Mouse (Mus musculus) brain, adult 10 weeks (tissue): ENCODE measurements around the gene Scgb3a1. TPM values are rescaled to one million over a fixed set of nuclear protein-coding genes. Genes with fewer than 3 reads are reported as not detected.

ENCODE experiments used
- polyA plus RNA-seq: library from polyadenylated mRNA; stranded (reverse); fragments of 350-450 nt; fragmentation: Illumina TruSeq; extraction: RNeasy Lipid Tissue Mini Kit (QIAGEN cat#74804); gene quantifications from one replicate; pipeline ENCODE4 v1.2.3, GENCODE M21; 2015; ENCODE audit warnings: low read depth, low replicate concordance

Scgb3a1 gene
- polyA plus RNA-seq: not detected

DNA sequence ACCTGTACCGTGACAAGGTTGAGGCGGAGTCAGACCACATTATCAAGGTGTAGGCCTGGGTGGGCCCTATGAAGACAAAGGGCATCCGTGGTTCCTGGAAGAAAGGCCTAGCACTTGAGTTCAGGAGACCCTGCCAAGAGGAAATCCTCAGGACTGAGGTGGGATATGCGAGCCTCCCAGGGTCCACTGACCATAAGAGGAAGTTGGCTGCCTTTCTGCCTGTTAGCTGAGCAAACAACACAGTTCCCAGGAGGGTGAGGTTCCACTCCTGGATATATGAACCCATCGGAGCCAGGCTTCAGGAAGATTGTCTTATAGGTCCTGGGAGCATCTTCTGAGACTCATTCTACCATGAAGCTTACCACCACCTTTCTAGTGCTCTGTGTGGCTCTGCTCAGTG is at the start of gene Scgb3a1:
Gene Scgb3a1 (plus strand): TSS at position 301 of the 400 bp plus-strand sequence.

DNA sequence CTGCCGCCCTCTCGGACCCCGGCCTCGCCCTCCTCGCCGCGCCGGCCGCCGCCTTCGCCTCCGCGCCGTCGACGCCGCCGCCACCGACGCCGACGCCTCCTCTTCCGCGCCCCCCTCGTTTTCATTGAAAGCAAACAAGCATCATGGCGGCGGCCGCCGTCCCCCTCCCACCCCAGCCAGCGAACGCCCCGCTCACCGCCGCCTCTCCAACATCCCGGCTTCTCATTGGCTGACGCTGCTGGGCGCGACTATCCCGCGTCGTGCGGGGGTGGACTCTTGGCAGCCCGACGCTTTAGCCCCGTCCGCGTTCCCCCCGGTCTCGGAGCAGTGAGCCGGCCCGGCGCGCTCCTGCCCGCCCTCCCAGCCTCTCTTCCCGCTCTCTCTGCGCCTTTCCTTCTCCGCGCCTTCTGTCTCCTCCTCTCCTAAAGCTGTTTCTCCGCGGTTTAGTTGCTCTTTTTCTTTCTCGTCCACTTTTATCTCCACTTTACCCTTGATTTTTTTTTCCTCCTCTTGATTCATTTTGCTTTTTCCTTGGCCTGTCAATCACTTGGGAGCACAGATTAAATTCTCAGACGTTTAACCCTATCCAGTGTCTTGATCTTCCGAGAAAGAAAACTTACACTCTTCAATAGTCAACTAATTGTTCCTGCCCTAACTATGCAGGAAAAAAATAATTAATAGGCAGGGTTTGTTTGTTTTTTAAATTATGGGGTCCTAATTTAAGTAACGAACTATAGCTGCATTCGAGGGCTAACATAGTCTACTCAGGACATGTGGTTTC is 49.3 kb downstream of the Scgb3a1 start, which contains the start of gene Cnot6:
Gene Cnot6 (minus strand): TSS at position 169 of the 781 bp plus-strand sequence.

Other genes with a start within 250 kb of the Scgb3a1 start
- not detected for gene Olfr1389, start 240.5 kb upstream of the Scgb3a1 start, polyA plus RNA-seq
- 0.13 TPM for gene Olfr1388, start 227.0 kb upstream of the Scgb3a1 start, polyA plus RNA-seq
- gene Olfr1387, start 208.3 kb upstream of the Scgb3a1 start, polyA plus RNA-seq: not detected
- gene Olfr1386, start 198.6 kb upstream of the Scgb3a1 start, polyA plus RNA-seq: not detected
- gene Olfr1385, start 174.5 kb upstream of the Scgb3a1 start, polyA plus RNA-seq: not detected
- gene Olfr1384, start 156.9 kb upstream of the Scgb3a1 start, polyA plus RNA-seq: not detected
- gene Olfr1383, start 144.0 kb upstream of the Scgb3a1 start, polyA plus RNA-seq: not detected
- not detected for gene Olfr1382, start 135.4 kb upstream of the Scgb3a1 start, polyA plus RNA-seq
- gene Olfr1381, start 120.2 kb upstream of the Scgb3a1 start, polyA plus RNA-seq: not detected
- not detected for gene Olfr1380, start 106.7 kb upstream of the Scgb3a1 start, polyA plus RNA-seq
- 1.4 TPM for gene Flt4, start 54.3 kb upstream of the Scgb3a1 start, polyA plus RNA-seq
- 31.2 TPM for gene Cnot6, start 49.1 kb downstream of the Scgb3a1 start, polyA plus RNA-seq
- gene Gfpt2, start 130.6 kb downstream of the Scgb3a1 start, polyA plus RNA-seq: 4.7 TPM
- 155 TPM for gene Mapk9, start 183.1 kb downstream of the Scgb3a1 start, polyA plus RNA-seq
- gene Rasgef1c, start 238.2 kb downstream of the Scgb3a1 start, polyA plus RNA-seq: 23.3 TPM